Mouse (Mus musculus): Measurements from ENCODE around the gene Lamtor5. TPM values are rescaled to one million over a fixed set of nuclear protein-coding genes. Genes with fewer than 3 reads are reported as not detected.

The Lamtor5 gene
- polyA plus RNA-seq, 1 experiment from 2014 or later, result 200 TPM

DNA sequence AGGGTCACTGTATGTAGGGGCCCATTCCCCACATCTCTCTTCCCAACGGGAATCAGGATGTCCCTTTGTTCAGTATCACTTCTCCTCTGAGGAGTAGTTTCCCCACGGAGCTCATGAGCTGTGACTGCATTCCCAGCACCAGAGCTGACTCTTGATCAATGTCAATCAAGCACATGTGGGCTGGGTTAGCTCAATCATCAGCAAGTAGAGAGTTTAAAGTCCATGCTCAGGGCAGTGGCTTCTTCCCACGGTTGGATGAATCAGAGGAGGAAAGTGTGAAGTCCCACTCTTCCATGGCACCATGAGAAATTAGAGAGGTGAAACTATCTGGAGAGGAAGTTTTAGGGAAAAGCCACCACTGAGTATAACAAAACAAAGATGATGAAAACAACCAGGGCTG lies 29.6 kb upstream of the Lamtor5 start:
- Histone ChIP-seq H3K9me3 (no peaks in the 10 kb centered on the region), H3K27me3 (replicated peaks) (no peaks in the 10 kb centered on the region), H3K4me1 (replicated peaks) (no peaks in the 10 kb centered on the region), H3K27ac (no peak overlapping the region), H3K36me3 (no peaks in the 10 kb centered on the region), H3K4me2 (replicated peaks) (no peak overlapping the region), H3K9ac (no peak overlapping the region), H3K4me3 (replicated peaks) (no peak overlapping the region)
- ATAC-seq, result peak; percentile 47; the same call in 1 of the 2 replicates
- 50% methylated on average over 3 of the region's 3 CpGs for WGBS

DNA sequence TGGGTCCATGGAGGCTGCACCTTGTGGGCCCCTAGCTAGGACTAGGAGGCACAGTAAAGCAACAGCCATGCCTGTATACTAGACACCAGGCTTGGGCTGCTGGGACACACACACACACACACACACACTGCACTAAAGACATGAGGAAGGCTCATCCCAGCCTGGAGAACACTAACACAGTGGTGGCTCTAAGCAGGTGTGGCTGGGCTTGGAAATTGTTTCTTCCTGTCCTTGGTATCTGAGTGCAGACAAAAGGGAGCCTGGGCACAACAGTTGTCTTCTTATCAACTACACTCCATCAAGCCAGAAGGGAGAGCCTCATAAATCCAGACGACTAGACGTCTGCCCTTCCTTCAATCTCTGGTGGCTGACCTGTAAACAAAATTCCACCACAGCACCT lies 28.3 kb upstream of the Lamtor5 start:
- ATAC-seq, result no peak
- no peaks in the 10 kb centered on the region for H3K36me3 ChIP-seq
- no peak overlapping the region for H3K9ac ChIP-seq
- WGBS, result 13% methylated on average over 2 of the region's 2 CpGs
- no peaks in the 10 kb centered on the region for H3K27me3 ChIP-seq (replicated peaks)
- no peak overlapping the region for H3K27ac ChIP-seq
- no peaks in the 10 kb centered on the region for H3K9me3 ChIP-seq
- no peaks in the 10 kb centered on the region for H3K4me1 ChIP-seq (replicated peaks)
- no peak overlapping the region for H3K4me2 ChIP-seq (replicated peaks)
- no peak overlapping the region for H3K4me3 ChIP-seq (replicated peaks)

DNA sequence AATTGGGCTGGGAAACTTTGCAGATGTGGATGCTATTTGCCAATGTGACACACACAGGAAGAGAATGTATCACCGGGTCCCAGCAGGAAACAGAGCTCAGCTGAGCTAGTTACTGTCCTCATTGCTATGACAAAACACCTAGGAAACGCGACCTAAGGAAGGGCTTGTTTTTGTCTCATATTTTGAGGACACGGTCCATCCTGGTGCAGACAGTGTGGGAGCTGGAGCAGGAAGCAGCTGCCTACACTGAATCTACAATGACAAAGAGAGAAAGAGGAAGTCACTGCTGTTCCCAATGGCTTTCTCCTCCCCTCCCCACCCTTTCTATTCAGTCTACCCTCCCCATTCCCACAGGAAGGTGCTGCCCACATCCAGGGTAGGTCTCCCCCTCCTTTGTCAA lies 26.6 kb upstream of the Lamtor5 start:
- Histone ChIP-seq H3K9me3 (no peaks in the 10 kb centered on the region), H3K36me3 (no peaks in the 10 kb centered on the region), H3K27ac (no peak overlapping the region), H3K27me3 (replicated peaks) (no peaks in the 10 kb centered on the region), H3K9ac (no peak overlapping the region), H3K4me3 (replicated peaks) (no peak overlapping the region), H3K4me1 (replicated peaks) (no peaks in the 10 kb centered on the region), H3K4me2 (replicated peaks) (no peak overlapping the region)
- 60% methylated on average over 4 of the region's 4 CpGs for WGBS
- no peak for ATAC-seq

- no peak overlapping the region for H3K4me3 ChIP-seq (replicated peaks)
- no peak overlapping the region for H3K4me2 ChIP-seq (replicated peaks)
- ATAC-seq, result no peak
- H3K27me3 ChIP-seq (replicated peaks), result no peaks in the 10 kb centered on the region
- no peaks in the 10 kb centered on the region for H3K36me3 ChIP-seq
- no peak overlapping the region for H3K9ac ChIP-seq
- 55% methylated on average over 5 of the region's 5 CpGs for WGBS
- no peaks in the 10 kb centered on the region for H3K9me3 ChIP-seq
- H3K4me1 ChIP-seq (replicated peaks), result no peaks in the 10 kb centered on the region
- H3K27ac ChIP-seq, result no peak overlapping the region
Measured at GRCm38 (mm10) chr3:107253925-107254324, 24.7 kb upstream of the Lamtor5 start.

- no peak for ATAC-seq
- no peaks in the 10 kb centered on the region for H3K27me3 ChIP-seq (replicated peaks)
- H3K4me2 ChIP-seq (replicated peaks), result no peak overlapping the region
- no peak overlapping the region for H3K4me3 ChIP-seq (replicated peaks)
- H3K9me3 ChIP-seq, result no peaks in the 10 kb centered on the region
- peaks cover 4% of the 10 kb centered on the region for H3K4me1 ChIP-seq (replicated peaks)
- WGBS, result 79% methylated on average over 3 of the region's 3 CpGs
- H3K9ac ChIP-seq, result no peak overlapping the region
- no peaks in the 10 kb centered on the region for H3K36me3 ChIP-seq
- no peak overlapping the region for H3K27ac ChIP-seq
Measured at GRCm38 (mm10) chr3:107255992-107256391, 22.7 kb upstream of the Lamtor5 start.

DNA sequence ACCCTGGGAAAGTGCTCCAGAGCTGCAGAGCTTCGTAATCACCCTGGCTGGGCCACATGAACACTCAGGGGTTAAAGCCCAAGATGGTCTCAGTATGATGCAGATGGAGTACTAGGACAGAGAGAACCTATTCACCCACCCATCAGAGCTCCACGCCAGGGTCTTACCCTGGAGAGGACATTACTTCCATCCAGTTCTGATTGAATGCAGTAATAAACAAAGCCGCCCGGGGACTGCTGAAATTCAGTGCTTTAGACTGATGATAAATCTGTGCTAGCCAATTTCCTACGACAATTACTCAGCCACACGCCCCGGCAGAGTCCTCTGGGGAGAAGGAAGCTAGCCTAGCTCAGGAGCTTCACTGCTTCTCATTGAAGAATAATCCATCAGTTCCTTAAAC lies 21.9 kb upstream of the Lamtor5 start:
- H3K27ac ChIP-seq, result no peak overlapping the region
- no peak overlapping the region for H3K4me2 ChIP-seq (replicated peaks)
- H3K9ac ChIP-seq, result no peak overlapping the region
- peaks cover 6% of the 10 kb centered on the region for H3K4me1 ChIP-seq (replicated peaks)
- no peak overlapping the region for H3K4me3 ChIP-seq (replicated peaks)
- H3K36me3 ChIP-seq, result no peaks in the 10 kb centered on the region
- 36% methylated on average over 7 of the region's 7 CpGs for WGBS
- no peak for ATAC-seq
- H3K9me3 ChIP-seq, result no peaks in the 10 kb centered on the region
- no peaks in the 10 kb centered on the region for H3K27me3 ChIP-seq (replicated peaks)

GRCm38 (mm10) chr3:107257924-107258323 lies 20.7 kb upstream of the Lamtor5 start:
- no peak overlapping the region for H3K4me3 ChIP-seq (replicated peaks)
- ATAC-seq, result no peak
- no peak overlapping the region for H3K27ac ChIP-seq
- no peaks in the 10 kb centered on the region for H3K27me3 ChIP-seq (replicated peaks)
- H3K4me2 ChIP-seq (replicated peaks), result no peak overlapping the region
- no peaks in the 10 kb centered on the region for H3K9me3 ChIP-seq
- WGBS, result 61% methylated on average over 5 of the region's 5 CpGs
- no peak overlapping the region for H3K9ac ChIP-seq
- H3K36me3 ChIP-seq, result no peaks in the 10 kb centered on the region
- H3K4me1 ChIP-seq (replicated peaks), result peaks cover 6% of the 10 kb centered on the region

DNA sequence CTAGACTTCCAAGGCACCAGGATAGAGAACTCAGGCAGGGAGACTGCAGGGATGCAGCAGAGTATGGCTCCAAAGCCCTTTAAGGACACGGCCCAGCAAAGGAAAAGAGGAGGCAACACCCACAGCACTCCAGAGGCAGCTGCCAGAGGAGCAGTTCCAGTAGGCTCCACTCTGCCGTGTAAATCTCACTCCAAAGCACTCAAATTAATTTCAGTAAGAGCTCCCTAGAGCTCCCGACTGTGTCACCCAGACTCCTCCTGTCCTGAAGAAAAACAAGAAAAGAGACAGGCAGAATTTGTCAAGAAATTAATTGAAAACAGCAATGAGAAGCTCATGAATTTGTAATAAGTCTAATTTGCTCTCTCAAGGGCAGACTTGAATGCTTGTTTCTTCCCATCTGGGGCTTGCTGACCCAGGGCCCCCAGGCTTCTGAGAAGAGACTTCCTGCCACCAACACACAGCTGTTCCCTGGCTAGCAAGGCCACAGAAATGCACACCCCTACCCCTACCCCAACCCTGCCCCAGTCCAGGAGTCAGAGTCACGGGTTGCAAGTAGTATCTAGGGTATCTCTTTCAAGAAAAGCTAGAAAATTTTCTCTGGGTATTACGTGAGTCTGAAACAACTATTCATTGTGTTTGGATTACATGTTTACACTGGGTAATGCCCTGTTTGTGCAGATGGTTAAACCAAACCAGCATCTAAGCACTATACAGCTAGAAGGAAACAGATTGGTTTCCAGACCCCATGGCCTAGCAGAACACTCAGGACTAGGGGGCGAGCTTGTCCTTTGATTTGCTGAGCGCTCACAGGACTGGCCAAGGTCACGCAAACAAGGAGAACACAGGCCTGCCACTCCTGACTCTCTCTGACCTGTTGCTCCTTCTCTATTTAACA lies 17.5 kb upstream of the Lamtor5 start:
- Histone ChIP-seq H3K27ac (0 out of 2 replicates have a peak overlapping the region, but pooled peaks have one; percentile 22), H3K9ac (no peak overlapping the region), H3K9me3 (no peaks in the 10 kb centered on the region), H3K4me2 (replicated peaks) (no peak overlapping the region), H3K4me3 (replicated peaks) (no peak overlapping the region), H3K4me1 (replicated peaks) (peaks cover 6% of the 10 kb centered on the region), H3K27me3 (replicated peaks) (no peaks in the 10 kb centered on the region), H3K36me3 (no peaks in the 10 kb centered on the region)
- no peak for ATAC-seq
- WGBS, result 44% methylated on average over 8 of the region's 8 CpGs

GRCm38 (mm10) chr3:107261851-107262165 lies 16.9 kb upstream of the Lamtor5 start:
- H3K4me2 ChIP-seq (replicated peaks), result no peak overlapping the region

DNA sequence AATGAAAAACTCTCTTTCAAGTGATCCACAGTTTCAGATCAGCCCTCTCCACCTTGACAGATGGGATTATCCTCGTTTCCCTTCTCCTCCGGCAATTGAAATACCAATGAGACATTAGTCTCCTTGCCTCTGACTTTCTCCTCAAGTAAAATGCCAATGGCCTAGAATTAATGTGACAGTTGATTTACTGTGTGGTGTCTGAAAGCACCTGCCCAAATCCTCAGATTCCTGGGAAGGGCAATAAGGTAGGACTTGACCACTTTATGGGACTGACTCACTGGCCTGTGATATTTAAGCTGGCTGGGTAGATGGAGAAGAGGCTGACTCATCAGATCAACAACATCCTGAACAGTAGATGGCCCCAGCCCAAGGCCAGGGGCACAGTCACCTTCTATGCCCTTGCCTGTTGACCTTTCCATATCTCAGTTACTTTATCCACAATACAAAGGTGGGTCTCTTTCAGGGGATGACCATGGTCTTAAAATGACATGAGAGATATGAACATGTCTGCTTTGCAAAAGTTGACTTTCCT lies 11.8 kb upstream of the Lamtor5 start:
- H3K4me3 ChIP-seq (replicated peaks), result no peak overlapping the region
- no peaks in the 10 kb centered on the region for H3K36me3 ChIP-seq
- no peak for ATAC-seq
- no peaks in the 10 kb centered on the region for H3K27me3 ChIP-seq (replicated peaks)
- H3K4me1 ChIP-seq (replicated peaks), result no peaks in the 10 kb centered on the region
- WGBS, result 54% methylated on average over 2 of the region's 2 CpGs
- H3K9ac ChIP-seq, result no peak overlapping the region
- no peak overlapping the region for H3K4me2 ChIP-seq (replicated peaks)
- H3K27ac ChIP-seq, result no peak overlapping the region
- H3K9me3 ChIP-seq, result no peaks in the 10 kb centered on the region

More at GRCm38 (mm10) chr3:107261851-107262165, 16.9 kb upstream of the Lamtor5 start:
- 37% methylated on average over 7 of the region's 7 CpGs for WGBS
- H3K36me3 ChIP-seq, result no peaks in the 10 kb centered on the region
- ATAC-seq, result no peak
- no peak overlapping the region for H3K4me3 ChIP-seq (replicated peaks)
- H3K27me3 ChIP-seq (replicated peaks), result no peaks in the 10 kb centered on the region
- no peak overlapping the region for H3K27ac ChIP-seq
- peaks cover 6% of the 10 kb centered on the region for H3K4me1 ChIP-seq (replicated peaks)
- no peak overlapping the region for H3K9ac ChIP-seq
- H3K9me3 ChIP-seq, result no peaks in the 10 kb centered on the region

GRCm38 (mm10) chr3:107272433-107272832 lies 6.2 kb upstream of the Lamtor5 start:
- H3K4me3 ChIP-seq (replicated peaks), result no peak overlapping the region
- no peaks in the 10 kb centered on the region for H3K27me3 ChIP-seq (replicated peaks)
- H3K4me2 ChIP-seq (replicated peaks), result no peak overlapping the region
- no peak overlapping the region for H3K27ac ChIP-seq
- no peak overlapping the region for H3K9ac ChIP-seq
- no peaks in the 10 kb centered on the region for H3K4me1 ChIP-seq (replicated peaks)
- no peaks in the 10 kb centered on the region for H3K36me3 ChIP-seq
- 85% methylated on average over 3 of the region's 3 CpGs for WGBS
- ATAC-seq, result no peak
- H3K9me3 ChIP-seq, result no peaks in the 10 kb centered on the region

DNA sequence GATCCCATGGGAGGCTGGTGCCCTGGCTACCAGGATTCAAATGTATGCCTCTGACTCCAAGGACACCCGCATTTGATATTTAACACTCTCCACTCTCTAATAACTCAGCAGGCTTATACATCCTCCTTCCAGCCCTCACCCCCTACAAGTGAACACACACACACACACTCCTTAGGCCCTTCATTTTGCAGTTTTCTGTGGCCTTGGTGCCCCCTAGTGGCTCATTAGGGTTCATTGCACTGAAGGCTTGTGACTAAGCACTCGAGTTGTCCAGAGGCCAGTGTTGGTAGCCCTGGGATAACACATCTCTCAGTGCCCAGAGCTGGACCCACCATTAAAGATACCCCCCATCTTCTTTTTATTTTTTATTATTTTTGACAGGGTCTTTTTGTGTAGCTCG lies 4.8 kb upstream of the Lamtor5 start:
- H3K9me3 ChIP-seq, result no peaks in the 10 kb centered on the region

GRCm38 (mm10) chr3:107275351-107275750 lies 3.3 kb upstream of the Lamtor5 start:
- H3K4me2 ChIP-seq (replicated peaks), result no peak overlapping the region
- H3K9me3 ChIP-seq, result no peaks in the 10 kb centered on the region
- H3K27ac ChIP-seq, result no peak overlapping the region
- 68% methylated on average over 5 of the region's 5 CpGs for WGBS
- no peak for ATAC-seq
- H3K36me3 ChIP-seq, result no peaks in the 10 kb centered on the region
- H3K4me3 ChIP-seq (replicated peaks), result no peak overlapping the region
- H3K9ac ChIP-seq, result no peak overlapping the region
- no peaks in the 10 kb centered on the region for H3K4me1 ChIP-seq (replicated peaks)
- H3K27me3 ChIP-seq (replicated peaks), result no peaks in the 10 kb centered on the region

More for the DNA sequence above, 4.8 kb upstream of the Lamtor5 start:
- Histone ChIP-seq H3K4me3 (replicated peaks) (no peak overlapping the region), H3K4me1 (replicated peaks) (no peaks in the 10 kb centered on the region), H3K36me3 (no peaks in the 10 kb centered on the region), H3K27ac (no peak overlapping the region), H3K27me3 (replicated peaks) (no peaks in the 10 kb centered on the region), H3K9ac (no peak overlapping the region), H3K4me2 (replicated peaks) (no peak overlapping the region)
- ATAC-seq, result peak; percentile 69; the same call in 1 of the 2 replicates
- 18% methylated on average over 3 of the region's 3 CpGs for WGBS
